Mouse (Mus musculus) midbrain, postnatal 0 days (tissue): ENCODE data around the gene Scyl3. TPM values are rescaled to one million over a fixed set of nuclear protein-coding genes. Genes with fewer than 3 reads are reported as not detected.

Experiments
- ATAC-seq: fragments of 200-750 bp; cut with Nextera tagmentation; 2 replicates; pipeline ENCODE4 v1.8.0; 2017; ENCODE audit warnings: moderate number of reproducible peaks, mild to moderate bottlenecking, moderate TSS enrichment, moderate library complexity; ENCODE audit not compliant: low FRiP score
- DNase-seq: peaks from one replicate; pipeline ENCODE4 v3.0.0-alpha.2; 2015; ENCODE audit warnings: low spot score
- H3K27ac ChIP-seq: fragments of 300-500 bp; sonication (generic); 2 replicates; pipeline ENCODE4 v1.5.1; 2014; ENCODE audit warnings: low read depth, mild to moderate bottlenecking, low read length, mixed read lengths
- H3K27me3 ChIP-seq: fragments of 300-500 bp; sonication (generic); 2 replicates; pipeline ENCODE4 v1.6.1; 2014; ENCODE audit warnings: low read length, control low read depth, mixed read lengths; ENCODE audit not compliant: insufficient read depth
- H3K36me3 ChIP-seq: fragments of 300-500 bp; sonication (generic); 2 replicates; pipeline ENCODE4 v1.6.1; 2014; ENCODE audit warnings: low read length, control low read depth, mixed read lengths; ENCODE audit not compliant: insufficient read depth
- H3K4me1 ChIP-seq: fragments of 300-500 bp; sonication (generic); 2 replicates; pipeline ENCODE4 v1.6.1; 2014; ENCODE audit warnings: mild to moderate bottlenecking, control low read depth, antibody characterized with exemption, low read length, mixed read lengths; ENCODE audit not compliant: insufficient read depth
- H3K4me2 ChIP-seq: fragments of 300-500 bp; sonication (generic); 2 replicates; pipeline ENCODE4 v1.6.1; 2014; ENCODE audit warnings: low read depth, mild to moderate bottlenecking, low read length, mixed read lengths; ENCODE audit not compliant: poor library complexity, severe bottlenecking
- H3K4me3 ChIP-seq: fragments of 300-500 bp; sonication (generic); 2 replicates; pipeline ENCODE4 v1.5.1; 2014; ENCODE audit warnings: low read depth, mild to moderate bottlenecking, low read length, moderate library complexity
- H3K9ac ChIP-seq: fragments of 300-500 bp; sonication (generic); replicated peaks from 2 replicates; pipeline ENCODE4 v1.6.1; 2014; ENCODE audit warnings: mild to moderate bottlenecking, low read length, moderate library complexity, mixed read lengths; ENCODE audit not compliant: poor library complexity, severe bottlenecking
- H3K9me3 ChIP-seq: fragments of 300-500 bp; sonication (generic); 2 replicates; pipeline ENCODE4 v1.6.1; 2016; ENCODE audit warnings: low read length, control low read depth
- CTCF ChIP-seq: IDR thresholded peaks from 2 replicates; pipeline ENCODE4 v1.5.1; 2016; ENCODE audit warnings: antibody characterized with exemption, mild to moderate bottlenecking
- WGBS: fragments of 180-500 bp; shearing (Covaris S2); extraction: QIAGEN DNeasy Blood & Tissue Kit; methylation state at CpG from one replicate; pipeline ENCODE4 v1.1.7; 2014; 5-methylcytosine and 5-hydroxymethylcytosine counted together
- polyA plus RNA-seq: library from polyadenylated mRNA; unstranded; fragments of >200 nt; fragmentation: Nextera tagmentation; extraction: Ambion mirVana; gene quantifications from 2 replicates; pipeline ENCODE4 v1.2.1, GENCODE M21; 2015
- total RNA-seq: library from RNA; depleted of rRNA; stranded (reverse); fragments of >200 nt; gene quantifications from 2 replicates; pipeline ENCODE4 v1.2.3, GENCODE M21; 2014

Gene Scyl3
- total and polyA plus RNA-seq, 2 experiments from 2014 or later, result 12.3 to 16.6 TPM

- TF ChIP-seq CTCF, result no peak
- WGBS, result 98% methylated on average over 2 of the region's 2 CpGs
Measured at GRCm38 (mm10) chr1:163934591-163934990, 5.7 kb downstream of the Scyl3 start.

GRCm38 (mm10) chr1:163942056-163942455, 13.2 kb downstream of the Scyl3 start:
- no peak for TF ChIP-seq CTCF
- H3K36me3 ChIP-seq, result peaks cover 73% of the 10 kb centered on the region
- DNase-seq (no peak), ATAC-seq (no peak)
- WGBS, result 75% methylated on average over 6 of the region's 6 CpGs
- no peaks in the 10 kb centered on the region for H3K27me3 ChIP-seq
- H3K27ac ChIP-seq, result no peak overlapping the region
- H3K4me3 ChIP-seq, result no peak overlapping the region
- no peak overlapping the region for H3K9ac ChIP-seq
- H3K9me3 ChIP-seq, result no peaks in the 10 kb centered on the region
- no peak overlapping the region for H3K4me2 ChIP-seq
- H3K4me1 ChIP-seq, result no peaks in the 10 kb centered on the region

More at GRCm38 (mm10) chr1:163934591-163934990, 5.7 kb downstream of the Scyl3 start:
- Histone ChIP-seq H3K4me1 (peaks cover 7% of the 10 kb centered on the region; the same call in 1 of the 2 replicates), H3K9ac (no peak overlapping the region), H3K36me3 (peaks cover 35% of the 10 kb centered on the region), H3K27ac (no peak overlapping the region), H3K4me2 (no peak overlapping the region), H3K9me3 (no peaks in the 10 kb centered on the region), H3K27me3 (no peaks in the 10 kb centered on the region), H3K4me3 (no peak overlapping the region)
- ATAC-seq (no peak), DNase-seq (no peak)

GRCm38 (mm10) chr1:163953396-163953795, 24.5 kb downstream of the Scyl3 start:
- H3K27me3 ChIP-seq, result no peaks in the 10 kb centered on the region
- H3K4me1 ChIP-seq, result no peaks in the 10 kb centered on the region
- 88% methylated on average over 2 of the region's 2 CpGs for WGBS
- no peak for DNase-seq
- ATAC-seq, result no peak
- TF ChIP-seq CTCF, result no peak
- no peaks in the 10 kb centered on the region for H3K9me3 ChIP-seq
- H3K4me2 ChIP-seq, result no peak overlapping the region
- H3K4me3 ChIP-seq, result no peak overlapping the region
- H3K9ac ChIP-seq, result no peak overlapping the region
- H3K27ac ChIP-seq, result no peak overlapping the region
- H3K36me3 ChIP-seq, result peaks cover 42% of the 10 kb centered on the region

GRCm38 (mm10) chr1:163958036-163958435, 29.1 kb downstream of the Scyl3 start:
- H3K27me3 ChIP-seq, result no peaks in the 10 kb centered on the region
- H3K4me1 ChIP-seq, result no peaks in the 10 kb centered on the region
- H3K27ac ChIP-seq, result no peak overlapping the region
- peaks cover 17% of the 10 kb centered on the region; the same call in 1 of the 2 replicates for H3K36me3 ChIP-seq
- ATAC-seq, result no peak
- H3K4me2 ChIP-seq, result no peak overlapping the region
- no peak for DNase-seq
- no peak for TF ChIP-seq CTCF
- no peaks in the 10 kb centered on the region for H3K9me3 ChIP-seq
- H3K9ac ChIP-seq, result no peak overlapping the region
- H3K4me3 ChIP-seq, result no peak overlapping the region
- 89% methylated on average over 3 of the region's 3 CpGs for WGBS

- no peak overlapping the region for H3K27ac ChIP-seq
- ATAC-seq (no peak), DNase-seq (no peak)
- no peak for TF ChIP-seq CTCF
- no peak overlapping the region for H3K4me2 ChIP-seq
- H3K27me3 ChIP-seq, result no peaks in the 10 kb centered on the region
- H3K36me3 ChIP-seq, result peaks cover 7% of the 10 kb centered on the region; the same call in 1 of the 2 replicates
- no peak overlapping the region for H3K4me3 ChIP-seq
- WGBS, result 91% methylated on average over 10 of the region's 10 CpGs
- no peaks in the 10 kb centered on the region for H3K9me3 ChIP-seq
- no peak overlapping the region for H3K9ac ChIP-seq
- H3K4me1 ChIP-seq, result no peaks in the 10 kb centered on the region
Measured at GRCm38 (mm10) chr1:163964008-163964689, 35.2 kb downstream of the Scyl3 start.

- H3K4me2 ChIP-seq, result no peak overlapping the region
- no peak overlapping the region for H3K4me3 ChIP-seq
- no peaks in the 10 kb centered on the region for H3K9me3 ChIP-seq
- H3K9ac ChIP-seq, result no peak overlapping the region
- no peaks in the 10 kb centered on the region for H3K4me1 ChIP-seq
- WGBS, result 88% methylated on average over 1 of the region's 1 CpGs
- H3K36me3 ChIP-seq, result 0 out of 2 replicates have a peak, but pooled peaks cover 3% of the 10 kb centered on the region
- DNase-seq (no peak), ATAC-seq (no peak)
- H3K27ac ChIP-seq, result no peak overlapping the region
- no peaks in the 10 kb centered on the region for H3K27me3 ChIP-seq
- TF ChIP-seq CTCF, result no peak
Measured at GRCm38 (mm10) chr1:163974471-163974870, 45.6 kb downstream of the Scyl3 start.
